In genomic region chr7:126781661-126782370, GRCm38 (mm10) we compare ENCODE assay signal across 9 mouse cellular contexts. TPM values are rescaled to one million over a fixed set of nuclear protein-coding genes. Genes with fewer than 3 reads are reported as not detected.
DNase-seq lines count a peak whose midpoint lies in the region; ATAC-seq and TF ChIP-seq lines count a peak whose summit lies in the region.
"Had no signal": no experiment of that assay in that cellular context is flagged by ENCODE, and none has a peak within 500 bp of the region (broad histone marks: within the 10 kb centered on the region; RNA-seq: fewer than 3 reads in every experiment).

No protein-coding gene starts in this region.

- WGBS in cerebellum, adult 2 months, result 46% methylated on average over 11 of the region's 11 CpGs
- 28% methylated on average over 11 of the region's 11 CpGs for WGBS in neural tube, embryonic 11.5 days
- 61% methylated on average over 11 of the region's 11 CpGs for WGBS in liver, embryonic 13.5 days (ENCODE audit: insufficient replicate concordance)

- H3K4me3 ChIP-seq in cerebellum, adult 2 months (replicated peaks; ENCODE audit: insufficient read depth, low read depth, low read length), result no peak overlapping the region
- no peak overlapping the region for H3K4me3 ChIP-seq in neural tube, embryonic 11.5 days (ENCODE audit: low read depth, low read length)
- H3K4me3 ChIP-seq in liver, embryonic 13.5 days (replicated peaks), result 0 out of 2 replicates have a peak overlapping the region, but pooled peaks have one; percentile 59
- no peak overlapping the region for H3K4me3 ChIP-seq in left cerebral cortex, adult 2 months

- H3K27me3 ChIP-seq in cerebellum, adult 2 months (ENCODE audit: control insufficient read depth, insufficient read depth, low read length), result no peaks in the 10 kb centered on the region
- no peaks in the 10 kb centered on the region for H3K27me3 ChIP-seq in neural tube, embryonic 11.5 days (ENCODE audit: control insufficient read depth, insufficient read depth, low read length)
- H3K27me3 ChIP-seq in liver, embryonic 13.5 days, result no peaks in the 10 kb centered on the region

- H3K4me1 ChIP-seq in cerebellum, adult 2 months (ENCODE audit: control insufficient read depth, insufficient read depth, low read length), result peaks cover 19% of the 10 kb centered on the region; the same call in 1 of the 2 replicates
- H3K4me1 ChIP-seq in neural tube, embryonic 11.5 days (ENCODE audit: control insufficient read depth, insufficient read depth, low read length), result peaks cover 17% of the 10 kb centered on the region
- H3K4me1 ChIP-seq in liver, embryonic 13.5 days (replicated peaks), result peaks cover 60% of the 10 kb centered on the region

- no peak for ATAC-seq in neural tube, embryonic 11.5 days (ENCODE audit: insufficient read depth, low FRiP score, low TSS enrichment)
- no peak for ATAC-seq in liver, embryonic 13.5 days (ENCODE audit: low read depth)
- no peak for ATAC-seq in cerebellum, adult (ENCODE audit: insufficient number of reproducible peaks, low FRiP score, low TSS enrichment)

- peaks cover 13% of the 10 kb centered on the region for H3K36me3 ChIP-seq in neural tube, embryonic 11.5 days (ENCODE audit: control insufficient read depth, insufficient read depth, low read length)
- peaks cover 49% of the 10 kb centered on the region for H3K36me3 ChIP-seq in liver, embryonic 13.5 days

- DNase-seq in cerebellum, adult 2 months, result peak in 1 of 2 experiments; percentile 29
- DNase-seq in cerebellum, adult 18-20 months, result no peak
- no peak for DNase-seq in neural tube, embryonic 11.5 days (ENCODE audit: low spot score)
- DNase-seq in neural tube, embryonic 10.5 days (ENCODE audit: extremely low spot score, low spot score), result no peak
- DNase-seq in liver, embryonic 13.5 days, result no peak
- no peak for DNase-seq in left cerebral cortex, adult 2 months (ENCODE audit: extremely low spot score in 1 of 2, low spot score in 2 of 2)
- no peak for DNase-seq in left cerebral cortex, adult 9 months (ENCODE audit: low spot score in 2 of 2)
- DNase-seq: kidney, adult 11 months had no signal

- no peak for TF ChIP-seq POLR2A in cerebellum, adult 2 months (IDR thresholded peaks at IDR 0.05; ENCODE audit: borderline replicate concordance, insufficient read depth, low read length)

- intact Hi-C loops in left cerebral cortex, adult 2 months (cut with DNase I), result no loop called here

- H3K27ac ChIP-seq in cerebellum, adult 2 months (ENCODE audit: insufficient read depth, low read length), result 0 out of 2 replicates have a peak overlapping the region, but pooled peaks have one; percentile 16
- H3K27ac ChIP-seq in neural tube, embryonic 11.5 days (ENCODE audit: low read depth, low read length), result no peak overlapping the region
- no peak overlapping the region; the same call in 1 of the 2 replicates for H3K27ac ChIP-seq in liver, embryonic 13.5 days
- no peak overlapping the region for H3K27ac ChIP-seq in left cerebral cortex, adult 2 months

- H3K9ac ChIP-seq in neural tube, embryonic 11.5 days (ENCODE audit: low read length), result no peak overlapping the region; the same call in 1 of the 2 replicates
- H3K9ac ChIP-seq in liver, embryonic 13.5 days, result peak overlapping the region; percentile 65; the same call in 1 of the 2 replicates

- TF ChIP-seq CTCF in cerebellum, adult 2 months (IDR thresholded peaks at IDR 0.05; ENCODE audit: borderline replicate concordance, insufficient read depth, low read depth, low read length), result no peak
- no peak for TF ChIP-seq CTCF in left cerebral cortex, adult 2 months (IDR thresholded peaks at IDR 0.05)

- no peaks in the 10 kb centered on the region for H3K9me3 ChIP-seq in neural tube, embryonic 11.5 days (ENCODE audit: control insufficient read depth, low read length)
- no peaks in the 10 kb centered on the region for H3K9me3 ChIP-seq in liver, embryonic 13.5 days (replicated peaks)

- peak overlapping the region; percentile 59 for H3K4me2 ChIP-seq in neural tube, embryonic 11.5 days (ENCODE audit: low read depth)
- peak overlapping the region; percentile 88 for H3K4me2 ChIP-seq in liver, embryonic 13.5 days

RNA-seq across cellular contexts. Expression of gene Tbx6, which starts 0.5 kb away (rescaled TPM):
- 2.2 TPM in 2 replicates for polyA plus RNA-seq in cerebellum, adult 2 months (2012; rRNA removed)
- polyA plus RNA-seq in neural tube, embryonic 11.5 days (2014; fragmentation: Nextera tagmentation; extraction: Ambion mirVana), result 0.38 and 0.64 TPM in 2 replicates
- polyA plus RNA-seq in liver, embryonic 13.5 days (2015; fragmentation: Nextera tagmentation; extraction: Ambion mirVana), result 0.35 and 0.45 TPM in 2 replicates
- 1 to 10 TPM; 1.1 to 1.2 TPM for total RNA-seq in left cerebral cortex, adult 2 months (2021)

RNA-seq across cellular contexts. Expression of gene Ypel3, which starts 5.1 kb away (rescaled TPM):
- 628 and 636 TPM in 2 replicates for polyA plus RNA-seq in cerebellum, adult 2 months (2012; rRNA removed)
- 115 and 121 TPM in 2 replicates for polyA plus RNA-seq in neural tube, embryonic 11.5 days (2014; fragmentation: Nextera tagmentation; extraction: Ambion mirVana)
- polyA plus RNA-seq in liver, embryonic 13.5 days (2015; fragmentation: Nextera tagmentation; extraction: Ambion mirVana), result 68.4 and 77.3 TPM in 2 replicates
- 100 to 1,000 TPM; 312 to 323 TPM for total RNA-seq in left cerebral cortex, adult 2 months (2021)

RNA-seq across cellular contexts. Expression of gene Ppp4c, which starts 10.5 kb away (rescaled TPM):
- 110 and 119 TPM in 2 replicates for polyA plus RNA-seq in cerebellum, adult 2 months (2012; rRNA removed)
- 318 and 344 TPM in 2 replicates for polyA plus RNA-seq in neural tube, embryonic 11.5 days (2014; fragmentation: Nextera tagmentation; extraction: Ambion mirVana)
- 133 and 141 TPM in 2 replicates for polyA plus RNA-seq in liver, embryonic 13.5 days (2015; fragmentation: Nextera tagmentation; extraction: Ambion mirVana)
- total RNA-seq in left cerebral cortex, adult 2 months (2021), result 10 to 100 TPM; 50.4 TPM

RNA-seq across cellular contexts. Expression of gene Fam57b, which starts 15.7 kb away (rescaled TPM):
- 193 and 196 TPM in 2 replicates for polyA plus RNA-seq in cerebellum, adult 2 months (2012; rRNA removed)
- polyA plus RNA-seq in neural tube, embryonic 11.5 days (2014; fragmentation: Nextera tagmentation; extraction: Ambion mirVana), result 14.3 and 14.4 TPM in 2 replicates
- polyA plus RNA-seq in liver, embryonic 13.5 days (2015; fragmentation: Nextera tagmentation; extraction: Ambion mirVana), result 0.10 and 0.13 TPM in 2 replicates
- total RNA-seq in left cerebral cortex, adult 2 months (2021), result 10 to 100 TPM; 71.6 to 77.4 TPM

RNA-seq across cellular contexts. Expression of gene Gdpd3, which starts 15.7 kb away (rescaled TPM):
- polyA plus RNA-seq in cerebellum, adult 2 months (2012; rRNA removed), result 6.0 and 8.0 TPM in 2 replicates
- 1.2 and 1.5 TPM in 2 replicates for polyA plus RNA-seq in neural tube, embryonic 11.5 days (2014; fragmentation: Nextera tagmentation; extraction: Ambion mirVana)
- 0.37 and 0.64 TPM in 2 replicates for polyA plus RNA-seq in liver, embryonic 13.5 days (2015; fragmentation: Nextera tagmentation; extraction: Ambion mirVana)
- 1 to 10 TPM; 2.4 to 3.4 TPM for total RNA-seq in left cerebral cortex, adult 2 months (2021)
